Mouse (Mus musculus): ENCODE results near the gene Was.

GRCm38 (mm10) chrX:8073881-8074429 lies 16.3 kb downstream of the Was start:
- TF ChIP-seq CTCF (IDR thresholded peaks at IDR 0.05; ENCODE audit: low read depth) (no peak), EP300 (IDR thresholded peaks at IDR 0.05; ENCODE audit: low read depth) (no peak)
